Mouse (Mus musculus) lung, adult 2 months (tissue): ENCODE results near the gene Cd69.

Experiments used
- CTCF ChIP-seq: fragments of 200-500 bp; IDR thresholded peaks from 2 replicates; pipeline ENCODE4 v1.5.1; 2011; ENCODE audit warnings: mild to moderate bottlenecking, low read length, control low read depth; ENCODE audit not compliant: insufficient read depth
- POLR2A ChIP-seq: fragments of 200-500 bp; IDR thresholded peaks from 2 replicates; pipeline ENCODE4 v1.6.1; 2011; ENCODE audit warnings: low read depth, mild to moderate bottlenecking, control low read depth, low read length, borderline replicate concordance; ENCODE audit errors: extremely low read depth

- TF ChIP-seq CTCF: no peak
- TF ChIP-seq POLR2A: no peak
Observed at GRCm38 (mm10) chr6:129223611-129224010, 51.6 kb downstream of the Cd69 start.
